Mouse (Mus musculus) ES-Bruce4 (cell line): ENCODE measurements around the gene Ror2. TPM values are rescaled to one million over a fixed set of nuclear protein-coding genes. Genes with fewer than 3 reads are reported as not detected.

Source experiments
- H3K27ac ChIP-seq: 2 replicates; pipeline ENCODE4 v1.5.1; 2012; ENCODE audit warnings: low read length, inconsistent platforms; ENCODE audit not compliant: insufficient read depth
- H3K27me3 ChIP-seq: 2 replicates; pipeline ENCODE4 v1.6.1; 2012; ENCODE audit warnings: mild to moderate bottlenecking, low read length, inconsistent platforms; ENCODE audit not compliant: control insufficient read depth, poor library complexity, insufficient read depth, severe bottlenecking
- H3K36me3 ChIP-seq: 2 replicates; pipeline ENCODE4 v1.6.1; 2012; ENCODE audit warnings: inconsistent platforms, mild to moderate bottlenecking, low read length, moderate library complexity; ENCODE audit not compliant: control insufficient read depth, poor library complexity, insufficient read depth, severe bottlenecking
- H3K4me1 ChIP-seq: one replicate; pipeline ENCODE4 v1.8.1; 2011; ENCODE audit warnings: low read length; ENCODE audit not compliant: control insufficient read depth, insufficient read depth
- H3K4me3 ChIP-seq: 2 replicates; pipeline ENCODE4 v1.5.1; 2011; ENCODE audit warnings: low read depth, mild to moderate bottlenecking, low read length
- H3K9ac ChIP-seq: 2 replicates; pipeline ENCODE4 v1.6.1; 2012; ENCODE audit warnings: low read depth, mild to moderate bottlenecking, inconsistent platforms; ENCODE audit not compliant: poor library complexity, severe bottlenecking
- H3K9me3 ChIP-seq: replicated peaks from 2 replicates; pipeline ENCODE4 v1.6.1; 2012; ENCODE audit warnings: mild to moderate bottlenecking, low read length, inconsistent platforms; ENCODE audit not compliant: control insufficient read depth, poor library complexity, insufficient read depth, severe bottlenecking
- CTCF ChIP-seq: IDR thresholded peaks from one replicate; pipeline ENCODE4 v1.8.1; 2011; ENCODE audit warnings: low read depth, low read length
- EP300 ChIP-seq: IDR thresholded peaks from 2 replicates; pipeline ENCODE4 v1.6.1; 2011; ENCODE audit warnings: low read depth, low read length; ENCODE audit not compliant: insufficient read depth
- POLR2A ChIP-seq: IDR thresholded peaks from one replicate; pipeline ENCODE4 v1.8.1; 2011; ENCODE audit warnings: low read length; ENCODE audit not compliant: insufficient read depth
- polyA plus RNA-seq: library from polyadenylated mRNA; stranded (reverse); fragments of >200 nt; gene quantifications from 2 replicates; pipeline ENCODE4 v1.2.4, GENCODE M21; 2011; ENCODE audit warnings: low read depth; ENCODE audit not compliant: missing spikeins, insufficient read depth, insufficient read length

The Ror2 gene
- polyA plus RNA-seq = 23.6 and 25.0 TPM in 2 replicates

- Histone ChIP-seq H3K4me3 (peak within 1 kb of the TSS; percentile 84), H3K27me3 (no peaks in the 10 kb centered on the region), H3K9ac (peak within 1 kb of the TSS; percentile 78), H3K4me1 (no peaks in the 10 kb centered on the region), H3K36me3 (no peaks in the 10 kb centered on the region), H3K9me3 (no peaks in the 10 kb centered on the region), H3K27ac (no peak within 1 kb of the TSS)
- TF ChIP-seq CTCF (peak; percentile 43), EP300 (no peak)
Measured at GRCm38 (mm10) chr13:53285756-53286361, at the start of gene Ror2. Gene Ror2 (minus strand): TSS chr13:53286124.

- no peaks in the 10 kb centered on the region for H3K4me1 ChIP-seq
- no peak overlapping the region for H3K27ac ChIP-seq
Measured at GRCm38 (mm10) chr13:53333769-53334168, 47.8 kb upstream of the Ror2 start.

GRCm38 (mm10) chr13:53330246-53330645, 44.3 kb upstream of the Ror2 start:
- Histone ChIP-seq H3K27ac (no peak overlapping the region), H3K36me3 (no peaks in the 10 kb centered on the region), H3K4me3 (no peak overlapping the region), H3K4me1 (no peaks in the 10 kb centered on the region), H3K9ac (no peak overlapping the region), H3K27me3 (no peaks in the 10 kb centered on the region), H3K9me3 (no peaks in the 10 kb centered on the region)
- TF ChIP-seq EP300 = no peak

More at GRCm38 (mm10) chr13:53333769-53334168, 47.8 kb upstream of the Ror2 start:
- H3K4me3 ChIP-seq = no peak overlapping the region
- H3K9me3 ChIP-seq = no peaks in the 10 kb centered on the region
- peaks cover 5% of the 10 kb centered on the region; the same call in 1 of the 2 replicates for H3K36me3 ChIP-seq
- no peak overlapping the region for H3K9ac ChIP-seq
- no peaks in the 10 kb centered on the region for H3K27me3 ChIP-seq
- no peak for TF ChIP-seq EP300
- no peak for TF ChIP-seq CTCF
- no peak for TF ChIP-seq POLR2A

GRCm38 (mm10) chr13:53325531-53325930, 39.6 kb upstream of the Ror2 start:
- no peak overlapping the region for H3K9ac ChIP-seq
- no peak overlapping the region for H3K4me3 ChIP-seq
- H3K27ac ChIP-seq = no peak overlapping the region
- no peaks in the 10 kb centered on the region for H3K27me3 ChIP-seq
- no peak for TF ChIP-seq POLR2A
- no peak for TF ChIP-seq EP300
- no peak for TF ChIP-seq CTCF
- H3K9me3 ChIP-seq = no peaks in the 10 kb centered on the region
- no peaks in the 10 kb centered on the region for H3K36me3 ChIP-seq
- H3K4me1 ChIP-seq = no peaks in the 10 kb centered on the region

- no peak overlapping the region for H3K4me3 ChIP-seq
- H3K36me3 ChIP-seq = no peaks in the 10 kb centered on the region
- no peak overlapping the region for H3K9ac ChIP-seq
- H3K4me1 ChIP-seq = no peaks in the 10 kb centered on the region
- TF ChIP-seq EP300 (no peak), CTCF (no peak), POLR2A (no peak)
- no peak overlapping the region for H3K27ac ChIP-seq
- no peaks in the 10 kb centered on the region for H3K9me3 ChIP-seq
- H3K27me3 ChIP-seq = no peaks in the 10 kb centered on the region
Measured at GRCm38 (mm10) chr13:53323661-53324060, 37.7 kb upstream of the Ror2 start.

- Histone ChIP-seq H3K27ac (no peak overlapping the region), H3K4me1 (no peaks in the 10 kb centered on the region), H3K4me3 (no peak overlapping the region), H3K27me3 (no peaks in the 10 kb centered on the region), H3K9me3 (no peaks in the 10 kb centered on the region), H3K9ac (no peak overlapping the region), H3K36me3 (no peaks in the 10 kb centered on the region)
- TF ChIP-seq POLR2A (no peak), CTCF (no peak), EP300 (no peak)
Measured at GRCm38 (mm10) chr13:53320899-53321298, 35.0 kb upstream of the Ror2 start.
